Mouse (Mus musculus): ENCODE results near the gene Arhgef10l.
A peak's percentile ranks its signal among the peaks of the same experiment; 100 is the strongest.

The Arhgef10l gene

GRCm38 (mm10) chr4:140694551-140695060 is 28.8 kb upstream of the Arhgef10l start:
- DNase-seq (ENCODE audit: low spot score in 2 of 2), result no peak

- DNase-seq (ENCODE audit: low spot score in 2 of 2), result no peak
These were observed 27.7 kb upstream of the Arhgef10l start for GRCm38 (mm10) chr4:140693513-140693912.

- DNase-seq (ENCODE audit: low spot score in 2 of 2), result no peak
These were observed 25.7 kb upstream of the Arhgef10l start for GRCm38 (mm10) chr4:140691481-140691880.

GRCm38 (mm10) chr4:140689873-140690655 is 24.3 kb upstream of the Arhgef10l start:
- DNase-seq (ENCODE audit: low spot score in 2 of 2), result no peak

GRCm38 (mm10) chr4:140688826-140689425 is 23.1 kb upstream of the Arhgef10l start:
- DNase-seq (ENCODE audit: low spot score in 2 of 2), result no peak

GRCm38 (mm10) chr4:140688044-140688825 is 22.4 kb upstream of the Arhgef10l start:
- DNase-seq (ENCODE audit: low spot score in 2 of 2), result no peak

- DNase-seq (ENCODE audit: low spot score in 2 of 2), result no peak
These were observed 19.1 kb upstream of the Arhgef10l start for GRCm38 (mm10) chr4:140684881-140685303.

GRCm38 (mm10) chr4:140684141-140684871 is 18.5 kb upstream of the Arhgef10l start:
- DNase-seq (ENCODE audit: low spot score in 2 of 2), result no peak

GRCm38 (mm10) chr4:140683608-140684007 is 17.8 kb upstream of the Arhgef10l start:
- DNase-seq (ENCODE audit: low spot score in 2 of 2), result no peak

GRCm38 (mm10) chr4:140680731-140681397 is 15.1 kb upstream of the Arhgef10l start:
- no peak for DNase-seq (ENCODE audit: low spot score in 2 of 2)

- DNase-seq (ENCODE audit: low spot score in 2 of 2), result peak; percentile 63 to 72
These were observed 14.0 kb upstream of the Arhgef10l start for GRCm38 (mm10) chr4:140679723-140680380.

GRCm38 (mm10) chr4:140679038-140679437 is 13.2 kb upstream of the Arhgef10l start:
- no peak for DNase-seq (ENCODE audit: low spot score in 2 of 2)

- DNase-seq (ENCODE audit: low spot score in 2 of 2), result peak; percentile 66 to 85
These were observed 8.6 kb upstream of the Arhgef10l start for GRCm38 (mm10) chr4:140674345-140674926.

GRCm38 (mm10) chr4:140673527-140674264 is 7.9 kb upstream of the Arhgef10l start:
- DNase-seq (ENCODE audit: low spot score in 2 of 2), result no peak

- DNase-seq (ENCODE audit: low spot score in 2 of 2), result no peak
These were observed 2.0 kb upstream of the Arhgef10l start for GRCm38 (mm10) chr4:140667802-140668201.

- DNase-seq (ENCODE audit: low spot score in 2 of 2), result no peak
These were observed 759 bp downstream of the Arhgef10l start for GRCm38 (mm10) chr4:140665053-140665452.

- DNase-seq (ENCODE audit: low spot score in 2 of 2), result no peak
These were observed 2.8 kb downstream of the Arhgef10l start for GRCm38 (mm10) chr4:140662882-140663585.

- DNase-seq (ENCODE audit: low spot score in 2 of 2), result no peak
These were observed 3.4 kb downstream of the Arhgef10l start for GRCm38 (mm10) chr4:140662453-140662852.

Data from spleen, postnatal 14 days (tissue).